Mouse (Mus musculus): ENCODE data around the gene Pak4.

Gene Pak4

GRCm38 (mm10) chr7:28591862-28592261 lies 6.1 kb downstream of the Pak4 start:
- DNase-seq (ENCODE audit: inconsistent age in 2 of 2, low spot score in 1 of 2): no peak

GRCm38 (mm10) chr7:28587644-28588043 lies 10.3 kb downstream of the Pak4 start:
- no peak for DNase-seq (ENCODE audit: inconsistent age in 2 of 2, low spot score in 1 of 2)

- peak; percentile 74 to 85 for DNase-seq (ENCODE audit: inconsistent age in 2 of 2, low spot score in 1 of 2)
Observed at GRCm38 (mm10) chr7:28586663-28587411, 11.1 kb downstream of the Pak4 start.

- no peak for DNase-seq (ENCODE audit: inconsistent age in 2 of 2, low spot score in 1 of 2)
Observed at GRCm38 (mm10) chr7:28585001-28585400, 13.0 kb downstream of the Pak4 start.

- no peak for DNase-seq (ENCODE audit: inconsistent age in 2 of 2, low spot score in 1 of 2)
Observed at GRCm38 (mm10) chr7:28584468-28584867, 13.5 kb downstream of the Pak4 start.

GRCm38 (mm10) chr7:28583570-28584344 lies 14.2 kb downstream of the Pak4 start:
- DNase-seq (ENCODE audit: inconsistent age in 2 of 2, low spot score in 1 of 2): peak; percentile 11 to 49

- peak in 1 of 2 experiments; percentile 9 for DNase-seq (ENCODE audit: inconsistent age in 2 of 2, low spot score in 1 of 2)
Observed at GRCm38 (mm10) chr7:28582841-28583240, 15.1 kb downstream of the Pak4 start.

GRCm38 (mm10) chr7:28581721-28582120 lies 16.3 kb downstream of the Pak4 start:
- DNase-seq (ENCODE audit: inconsistent age in 2 of 2, low spot score in 1 of 2): no peak

- no peak for DNase-seq (ENCODE audit: inconsistent age in 2 of 2, low spot score in 1 of 2)
Observed at GRCm38 (mm10) chr7:28579826-28580225, 18.2 kb downstream of the Pak4 start.

- peak; percentile 56 to 73 for DNase-seq (ENCODE audit: inconsistent age in 2 of 2, low spot score in 1 of 2)
Observed at GRCm38 (mm10) chr7:28578543-28579053, 19.4 kb downstream of the Pak4 start.

- peak; percentile 64 to 84 for DNase-seq (ENCODE audit: inconsistent age in 2 of 2, low spot score in 1 of 2)
Observed at GRCm38 (mm10) chr7:28577826-28578542, 20.0 kb downstream of the Pak4 start.

- DNase-seq (ENCODE audit: inconsistent age in 2 of 2, low spot score in 1 of 2): no peak
Observed at GRCm38 (mm10) chr7:28576271-28576914, 21.6 kb downstream of the Pak4 start.

GRCm38 (mm10) chr7:28575597-28575996 lies 22.4 kb downstream of the Pak4 start:
- DNase-seq (ENCODE audit: inconsistent age in 2 of 2, low spot score in 1 of 2): no peak

GRCm38 (mm10) chr7:28573236-28573635 lies 24.7 kb downstream of the Pak4 start:
- no peak for DNase-seq (ENCODE audit: inconsistent age in 2 of 2, low spot score in 1 of 2)

GRCm38 (mm10) chr7:28572689-28573088 lies 25.3 kb downstream of the Pak4 start:
- DNase-seq (ENCODE audit: inconsistent age in 2 of 2, low spot score in 1 of 2): no peak

GRCm38 (mm10) chr7:28570982-28571682 lies 26.9 kb downstream of the Pak4 start:
- DNase-seq (ENCODE audit: inconsistent age in 2 of 2, low spot score in 1 of 2): peak; percentile 61 to 87

- peak; percentile 43 to 83 for DNase-seq (ENCODE audit: inconsistent age in 2 of 2, low spot score in 1 of 2)
Observed at GRCm38 (mm10) chr7:28570291-28570981, 27.5 kb downstream of the Pak4 start.

GRCm38 (mm10) chr7:28568253-28568652 lies 29.7 kb downstream of the Pak4 start:
- peak; percentile 66 to 88 for DNase-seq (ENCODE audit: inconsistent age in 2 of 2, low spot score in 1 of 2)

- no peak for DNase-seq (ENCODE audit: inconsistent age in 2 of 2, low spot score in 1 of 2)
Observed at GRCm38 (mm10) chr7:28567539-28567938, 30.4 kb downstream of the Pak4 start.

- DNase-seq (ENCODE audit: inconsistent age in 2 of 2, low spot score in 1 of 2): no peak
Observed at GRCm38 (mm10) chr7:28565407-28565806, 32.6 kb downstream of the Pak4 start.
